Mouse (Mus musculus) MEL (cell line): Measurements from ENCODE around the gene Ugt2b35. TPM values are rescaled to one million over a fixed set of nuclear protein-coding genes. Genes with fewer than 3 reads are reported as not detected.
"Not testable (repeated sequence)": the region's sequence is repeated elsewhere in the genome, so short reads cannot be mapped to it uniquely, and the experiment has no call there.

ENCODE experiments used
- DNase-seq: peaks from one replicate; pipeline ENCODE4 v3.0.0; 2011; ENCODE audit warnings: low read depth, low spot score
- H3K27ac ChIP-seq: 2 replicates; pipeline ENCODE4 v1.5.1; 2012; ENCODE audit warnings: low read depth, mild to moderate bottlenecking, control low read depth, low read length, moderate library complexity; ENCODE audit not compliant: control insufficient read depth
- H3K27me3 ChIP-seq, 2 experiments: fragments of 150-350 bp in 1 of 2; sonication (generic) in 1 of 2; 2 replicates each; pipeline ENCODE4 v1.6.1; 2012; ENCODE audit warnings: low read length in 2 of 2, mild to moderate bottlenecking in 2 of 2, improper control_type of control experiment in 1 of 2, moderate library complexity in 1 of 2; ENCODE audit not compliant: insufficient read depth in 2 of 2, control insufficient read depth in 1 of 2
- H3K36me3 ChIP-seq, 2 experiments: 2 replicates each; pipeline ENCODE4 v1.6.1; 2012 to 2014; ENCODE audit warnings: low read length in 2 of 2, improper control_type of control experiment in 1 of 2, inconsistent platforms in 1 of 2, mild to moderate bottlenecking in 1 of 2; ENCODE audit not compliant: insufficient read depth in 2 of 2, control insufficient read depth in 1 of 2
- H3K4me1 ChIP-seq, 2 experiments: fragments of 150-350 bp in 1 of 2; sonication (generic) in 1 of 2; 2 replicates each; pipeline ENCODE4 v1.6.1; 2012; ENCODE audit warnings: low read length in 2 of 2, improper control_type of control experiment in 1 of 2, mild to moderate bottlenecking in 1 of 2; ENCODE audit not compliant: insufficient read depth in 2 of 2, control insufficient read depth in 1 of 2
- H3K4me3 ChIP-seq, 2 experiments: fragments of 150-350 bp in 1 of 2; sonication (generic) in 1 of 2; 2 replicates each; pipeline ENCODE4 v1.5.1; 2012; ENCODE audit warnings: low read depth in 2 of 2, low read length in 2 of 2, mild to moderate bottlenecking in 2 of 2, moderate library complexity in 2 of 2, control low read depth in 1 of 2, improper control_type of control experiment in 1 of 2; ENCODE audit not compliant: control insufficient read depth in 1 of 2, insufficient read depth in 1 of 2
- H3K79me2 ChIP-seq: 2 replicates; pipeline ENCODE4 v1.6.1; 2012; ENCODE audit warnings: mild to moderate bottlenecking, low read length, moderate library complexity; ENCODE audit not compliant: control insufficient read depth, poor library complexity, insufficient read depth
- H3K9ac ChIP-seq: 2 replicates; pipeline ENCODE4 v1.6.1; 2012; ENCODE audit warnings: low read depth, mild to moderate bottlenecking, control low read depth, low read length, moderate library complexity; ENCODE audit not compliant: control insufficient read depth, poor library complexity, severe bottlenecking
- H3K9me3 ChIP-seq: fragments of 150-350 bp; sonication (generic); replicated peaks from 2 replicates; pipeline ENCODE4 v1.6.1; 2012; ENCODE audit warnings: mild to moderate bottlenecking, low read length, improper control_type of control experiment, moderate library complexity; ENCODE audit not compliant: insufficient read depth
- CHD1 ChIP-seq: IDR thresholded peaks from 2 replicates; pipeline ENCODE4 v1.6.1; 2012; ENCODE audit warnings: low read depth, mild to moderate bottlenecking, inconsistent platforms, low read length, improper control_type of control experiment
- CHD2 ChIP-seq: IDR thresholded peaks from 2 replicates; pipeline ENCODE4 v1.6.1; 2011; ENCODE audit warnings: low read length, improper control_type of control experiment
- E2F4 ChIP-seq: IDR thresholded peaks from 2 replicates; pipeline ENCODE4 v1.6.1; 2011; ENCODE audit warnings: low read depth, low read length, improper control_type of control experiment, borderline replicate concordance
- EP300 ChIP-seq, 2 experiments: IDR thresholded peaks; 2 replicates each; pipeline ENCODE4 v1.6.1; 2011; ENCODE audit warnings: improper control_type of control experiment in 2 of 2, low read length in 2 of 2, low read depth in 1 of 2, mild to moderate bottlenecking in 1 of 2
- ETS1 ChIP-seq: IDR thresholded peaks from 2 replicates; pipeline ENCODE4 v1.6.1; 2012; ENCODE audit warnings: low read depth, mild to moderate bottlenecking, inconsistent platforms, low read length, improper control_type of control experiment, moderate library complexity
- HCFC1 ChIP-seq: IDR thresholded peaks from 2 replicates; pipeline ENCODE4 v1.6.1; 2012; ENCODE audit warnings: low read depth, mild to moderate bottlenecking, inconsistent platforms, low read length, improper control_type of control experiment, moderate library complexity
- MAFK ChIP-seq: IDR thresholded peaks from 2 replicates; pipeline ENCODE4 v1.6.1; 2011; ENCODE audit warnings: low read depth, mild to moderate bottlenecking, low read length, improper control_type of control experiment, borderline replicate concordance
- MXI1 ChIP-seq: IDR thresholded peaks from 2 replicates; pipeline ENCODE4 v1.6.1; 2011; ENCODE audit warnings: mild to moderate bottlenecking, low read depth, low read length, improper control_type of control experiment
- NELFE ChIP-seq: IDR thresholded peaks from 2 replicates; pipeline ENCODE4 v1.6.1; 2011; ENCODE audit warnings: low read depth, low read length, improper control_type of control experiment
- POLR2A ChIP-seq, 2 experiments: IDR thresholded peaks; 2 replicates each; pipeline ENCODE4 v1.6.1; 2011 to 2012; ENCODE audit warnings: low read length in 2 of 2, mild to moderate bottlenecking in 2 of 2, control low read depth in 1 of 2, improper control_type of control experiment in 1 of 2, low read depth in 1 of 2, moderate library complexity in 1 of 2; ENCODE audit not compliant: control insufficient read depth in 1 of 2, insufficient read depth in 1 of 2, poor library complexity in 1 of 2
- RAD21 ChIP-seq: IDR thresholded peaks from 2 replicates; pipeline ENCODE4 v1.6.1; 2011; ENCODE audit warnings: mild to moderate bottlenecking, low read depth, low read length, improper control_type of control experiment
- SIN3A ChIP-seq: IDR thresholded peaks from 2 replicates; pipeline ENCODE4 v1.6.1; 2012; ENCODE audit warnings: low read length, improper control_type of control experiment, inconsistent platforms
- TCF12 ChIP-seq: IDR thresholded peaks from 2 replicates; pipeline ENCODE4 v1.6.1; 2014; ENCODE audit warnings: low read depth, mild to moderate bottlenecking, inconsistent platforms, low read length, improper control_type of control experiment, moderate library complexity
- ZC3H11A ChIP-seq: IDR thresholded peaks from 2 replicates; pipeline ENCODE4 v1.6.1; 2012; ENCODE audit warnings: low read depth, mild to moderate bottlenecking, inconsistent platforms, low read length, improper control_type of control experiment
- ZKSCAN1 ChIP-seq: IDR thresholded peaks from 2 replicates; pipeline ENCODE4 v1.6.1; 2012; ENCODE audit warnings: low read depth, mild to moderate bottlenecking, inconsistent platforms, low read length, improper control_type of control experiment, moderate library complexity
- polyA plus RNA-seq, 2 experiments: library from polyadenylated mRNA; stranded (reverse) in 1 of 2; unstranded in 1 of 2; fragments of >175 nt in 1 of 2; fragments of >200 nt in 1 of 2; gene quantifications; 2 replicates each; pipeline versions ENCODE4 v1.2.1 to v1.2.4; 2012; ENCODE audit warnings: low replicate concordance in 2 of 2, low read depth in 1 of 2; ENCODE audit not compliant: insufficient read length in 2 of 2, insufficient read depth in 1 of 2, missing spikeins in 1 of 2
- total RNA-seq: library from RNA; depleted of rRNA; stranded (reverse); fragments of 300-350 nt; gene quantifications from 2 replicates; pipeline ENCODE4 v1.2.3, GENCODE M21; 2012; rRNA removed

Ugt2b35 gene
- total RNA-seq (not detected in 2 replicates), polyA plus RNA-seq (not detected)

GRCm38 (mm10) chr5:87000395-87001073 is at the start of gene Ugt2b35:
Gene Ugt2b35, plus strand, starts transcription at chr5:87000860.
- no peak within 1 kb of the TSS for H3K4me3 ChIP-seq
- TF ChIP-seq EP300 (IDR thresholded peaks at IDR 0.05; ENCODE audit: low read depth in 1 of 2, low read length in 2 of 2) (no peak), ZC3H11A (no peak), RAD21 (no peak), HCFC1 (no peak)
- TF ChIP-seq, all 39 proteins: peak for 0
- Histone ChIP-seq H3K27ac (no peak within 1 kb of the TSS), H3K9ac (no peak within 1 kb of the TSS), H3K27me3 (no peaks in the 10 kb centered on the region), H3K36me3 (no peaks in the 10 kb centered on the region), H3K79me2 (no peaks in the 10 kb centered on the region), H3K9me3 (no peaks in the 10 kb centered on the region), H3K4me1 (no peaks in the 10 kb centered on the region)
- no peak for DNase-seq

GRCm38 (mm10) chr5:86960504-86960903 is 40.2 kb upstream of the Ugt2b35 start:
- Histone ChIP-seq H3K27me3 (no peaks in the 10 kb centered on the region), H3K79me2 (no peaks in the 10 kb centered on the region), H3K36me3 (no peaks in the 10 kb centered on the region), H3K9ac (no peak overlapping the region), H3K27ac (no peak overlapping the region), H3K4me1 (no peaks in the 10 kb centered on the region), H3K4me3 (no peak overlapping the region), H3K9me3 (no peaks in the 10 kb centered on the region)
- TF ChIP-seq E2F4 (no peak), POLR2A (IDR thresholded peaks at IDR 0.05; ENCODE audit: control insufficient read depth in 1 of 2, insufficient read depth in 1 of 2, low read depth in 1 of 2, low read length in 2 of 2, poor library complexity in 1 of 2) (no peak), MXI1 (no peak)
- no peak for DNase-seq

- no peaks in the 10 kb centered on the region for H3K9me3 ChIP-seq
- DNase-seq, result no peak
- H3K9ac ChIP-seq, result no peak overlapping the region
- TF ChIP-seq TCF12 (no peak), CHD1 (no peak), ZC3H11A (no peak), SIN3A (no peak), ZKSCAN1 (no peak), MAFK (no peak), NELFE (no peak), EP300 (IDR thresholded peaks at IDR 0.05; ENCODE audit: low read depth in 1 of 2, low read length in 2 of 2) (no peak), ETS1 (no peak), CHD2 (no peak), POLR2A (IDR thresholded peaks at IDR 0.05; ENCODE audit: control insufficient read depth in 1 of 2, insufficient read depth in 1 of 2, low read depth in 1 of 2, low read length in 2 of 2, poor library complexity in 1 of 2) (no peak)
- no peak overlapping the region for H3K4me3 ChIP-seq
- H3K4me1 ChIP-seq, result no peaks in the 10 kb centered on the region
- no peaks in the 10 kb centered on the region for H3K27me3 ChIP-seq
- no peak overlapping the region for H3K27ac ChIP-seq
- H3K79me2 ChIP-seq, result no peaks in the 10 kb centered on the region
- H3K36me3 ChIP-seq, result no peaks in the 10 kb centered on the region
Measured at GRCm38 (mm10) chr5:86961587-86962358, 38.9 kb upstream of the Ugt2b35 start.

- not testable (repeated sequence) for H3K27me3 ChIP-seq, H3K36me3 ChIP-seq, H3K9me3 ChIP-seq, DNase-seq, H3K4me3 ChIP-seq, H3K27ac ChIP-seq, H3K79me2 ChIP-seq, H3K9ac ChIP-seq, H3K4me1 ChIP-seq
Measured at GRCm38 (mm10) chr5:86962849-86963248, 37.8 kb upstream of the Ugt2b35 start.
